Mouse (Mus musculus) cortical plate, adult 2 months (tissue): Measurements from ENCODE around the gene Gm49395.

Experiments
- CTCF ChIP-seq: fragments of 200-500 bp; IDR thresholded peaks from 2 replicates; pipeline ENCODE4 v1.5.1; 2011; ENCODE audit warnings: mild to moderate bottlenecking, control low read depth, low read length; ENCODE audit not compliant: insufficient read depth; ENCODE audit errors: extremely low read depth
- POLR2A ChIP-seq: fragments of 200-500 bp; IDR thresholded peaks from 2 replicates; pipeline ENCODE4 v1.6.1; 2011; ENCODE audit warnings: mild to moderate bottlenecking, low read length, control low read depth; ENCODE audit not compliant: insufficient read depth; ENCODE audit errors: extremely low read depth

DNA sequence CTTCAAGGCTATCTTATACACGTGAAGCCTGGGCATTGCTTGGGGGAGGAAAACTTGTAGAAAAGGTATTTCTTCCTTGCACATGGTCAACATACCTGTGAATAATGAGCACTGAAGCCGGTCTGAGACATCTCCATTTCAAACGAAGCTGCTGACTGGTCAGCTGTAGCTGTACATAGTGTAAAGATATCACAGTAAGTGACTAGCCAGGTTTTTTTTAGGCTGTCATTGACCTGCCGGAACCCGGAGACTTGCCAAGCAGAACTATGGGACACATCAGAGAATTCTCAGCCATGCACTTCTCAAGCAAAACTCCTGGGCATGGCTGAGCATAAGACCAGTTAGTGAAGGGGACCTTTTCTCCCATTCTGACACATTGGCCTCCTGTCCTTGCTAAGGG lies 99.6 kb downstream of the Gm49395 start:
- TF ChIP-seq CTCF, result no peak
- no peak for TF ChIP-seq POLR2A
